Mouse (Mus musculus) midbrain, embryonic 14.5 days (tissue): ENCODE data around the gene Dmrtc1c1. TPM values are rescaled to one million over a fixed set of nuclear protein-coding genes. Genes with fewer than 3 reads are reported as not detected.
"Not testable (repeated sequence)": the region's sequence is repeated elsewhere in the genome, so short reads cannot be mapped to it uniquely, and the experiment has no call there.

Experiments
- ATAC-seq: fragments of 200-750 bp; cut with Nextera tagmentation; 2 replicates; pipeline ENCODE4 v1.8.0; 2017; ENCODE audit warnings: moderate number of reproducible peaks, moderate library complexity; ENCODE audit not compliant: low FRiP score, low TSS enrichment
- DNase-seq: peaks from one replicate; pipeline ENCODE4 v3.0.0-alpha.2; 2015
- H3K27ac ChIP-seq: fragments of 300-500 bp; sonication (generic); replicated peaks from 2 replicates; pipeline ENCODE4 v1.5.1; 2014; ENCODE audit warnings: mild to moderate bottlenecking, low read depth, low read length, moderate library complexity
- H3K27me3 ChIP-seq: fragments of 300-500 bp; sonication (generic); 2 replicates; pipeline ENCODE4 v1.6.1; 2014; ENCODE audit warnings: low read length, control low read depth, mixed read lengths; ENCODE audit not compliant: control insufficient read depth, insufficient read depth
- H3K36me3 ChIP-seq: fragments of 300-500 bp; sonication (generic); 2 replicates; pipeline ENCODE4 v1.6.1; 2014; ENCODE audit warnings: low read length, control low read depth; ENCODE audit not compliant: control insufficient read depth, insufficient read depth
- H3K4me1 ChIP-seq: fragments of 300-500 bp; sonication (generic); 2 replicates; pipeline ENCODE4 v1.6.1; 2014; ENCODE audit warnings: mild to moderate bottlenecking, antibody characterized with exemption, low read length, control low read depth; ENCODE audit not compliant: control insufficient read depth, insufficient read depth
- H3K4me2 ChIP-seq: fragments of 300-500 bp; sonication (generic); 2 replicates; pipeline ENCODE4 v1.6.1; 2014; ENCODE audit warnings: mild to moderate bottlenecking, low read length, moderate library complexity
- H3K4me3 ChIP-seq: fragments of 300-500 bp; sonication (generic); replicated peaks from 2 replicates; pipeline ENCODE4 v1.5.1; 2014; ENCODE audit warnings: low read depth, low read length
- H3K9ac ChIP-seq: fragments of 300-500 bp; sonication (generic); replicated peaks from 2 replicates; pipeline ENCODE4 v1.6.1; 2014; ENCODE audit warnings: mild to moderate bottlenecking, low read length, moderate library complexity
- H3K9me3 ChIP-seq: fragments of 300-500 bp; sonication (generic); 2 replicates; pipeline ENCODE4 v1.6.1; 2016; ENCODE audit warnings: low read length, control low read depth, mixed read lengths; ENCODE audit not compliant: control insufficient read depth
- WGBS: fragments of 180-500 bp; shearing (Covaris S2); extraction: QIAGEN DNeasy Blood & Tissue Kit; methylation state at CpG from one replicate; pipeline ENCODE4 v1.1.7; 2014; 5-methylcytosine and 5-hydroxymethylcytosine counted together
- polyA plus RNA-seq: library from polyadenylated mRNA; unstranded; fragments of >200 nt; fragmentation: Nextera tagmentation; extraction: Ambion mirVana; gene quantifications from 2 replicates; pipeline ENCODE4 v1.2.1, GENCODE M21; 2014

Dmrtc1c1 gene
- polyA plus RNA-seq = not detected in 2 replicates

DNA sequence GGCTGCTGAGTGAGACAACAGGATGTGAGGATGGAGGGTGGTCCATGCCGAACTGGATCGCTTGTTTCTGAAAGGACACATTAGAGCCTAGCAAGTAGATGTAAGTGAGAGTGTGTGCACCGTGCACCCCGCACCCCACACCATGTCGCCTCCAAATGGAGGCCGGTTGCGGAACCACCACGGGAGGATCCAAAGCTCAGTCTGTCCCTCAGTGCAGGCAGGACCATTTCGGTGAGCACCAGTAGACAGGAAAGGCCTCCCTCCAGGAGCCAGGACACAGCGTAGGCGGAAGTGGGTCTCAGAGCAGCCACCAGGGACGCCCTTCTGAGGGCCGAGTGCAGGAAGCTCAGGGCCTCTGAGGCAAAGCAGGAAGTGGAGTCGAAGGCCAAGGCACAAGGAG lies at the start of gene Dmrtc1c1:
Gene Dmrtc1c1 (plus strand): TSS at position 301 of the 400 bp plus-strand sequence.
- H3K4me2 ChIP-seq, H3K27me3 ChIP-seq, H3K4me3 ChIP-seq, ATAC-seq, H3K36me3 ChIP-seq, DNase-seq, H3K9ac ChIP-seq, H3K27ac ChIP-seq, H3K4me1 ChIP-seq, H3K9me3 ChIP-seq: not testable (repeated sequence)
- 89% methylated on average over 3 of the region's 14 CpGs for WGBS

DNA sequence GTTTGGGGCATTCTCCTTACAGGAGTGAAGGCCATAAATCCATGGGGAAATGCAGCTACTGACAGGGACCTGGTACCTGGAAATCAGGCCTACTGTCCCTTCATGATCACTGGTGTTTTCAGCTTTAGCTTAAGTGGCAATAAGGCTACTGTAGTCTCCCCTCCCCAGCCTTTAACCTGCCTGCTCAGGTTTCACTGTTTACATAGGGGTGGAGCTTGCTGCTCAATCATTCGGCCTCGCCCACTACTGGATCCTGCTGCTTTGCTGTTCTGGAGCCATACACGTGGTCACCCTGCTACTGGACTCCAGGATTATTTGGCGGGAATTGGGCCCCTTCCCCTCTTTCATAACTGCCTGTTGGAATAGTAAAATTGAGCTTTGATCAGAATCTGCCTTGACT lies 36.9 kb upstream of the Dmrtc1c1 start:
- H3K4me1 ChIP-seq = no peaks in the 10 kb centered on the region
- no peak for ATAC-seq
- 58% methylated on average over 4 of the region's 4 CpGs for WGBS
- H3K36me3 ChIP-seq = no peaks in the 10 kb centered on the region
- H3K4me2 ChIP-seq = no peak overlapping the region
- no peak overlapping the region for H3K9ac ChIP-seq
- DNase-seq = no peak
- no peak overlapping the region for H3K4me3 ChIP-seq
- H3K27ac ChIP-seq = no peak overlapping the region
- H3K9me3 ChIP-seq = no peaks in the 10 kb centered on the region
- H3K27me3 ChIP-seq = no peaks in the 10 kb centered on the region

DNA sequence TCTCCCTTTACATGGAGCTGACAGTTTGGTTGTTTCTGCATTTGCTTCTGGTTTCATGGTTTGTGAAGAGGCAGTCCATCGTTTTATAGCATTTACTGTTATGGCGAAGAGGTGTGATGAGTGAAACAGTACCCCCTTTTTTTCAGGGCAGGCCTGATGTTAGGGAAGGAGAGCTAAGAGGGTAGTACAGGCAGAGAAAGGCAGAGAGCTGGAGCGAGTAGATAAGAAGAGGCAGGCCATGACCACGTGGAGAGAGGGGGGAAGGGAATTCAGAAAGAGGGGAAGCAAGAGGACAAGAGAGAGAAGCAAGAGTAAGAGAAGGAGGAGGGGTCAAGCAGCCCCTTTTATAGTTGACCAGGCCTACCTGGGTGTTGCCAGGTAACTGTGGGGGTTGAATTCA lies 9.5 kb downstream of the Dmrtc1c1 start:
- H3K27me3 ChIP-seq = no peaks in the 10 kb centered on the region
- no peaks in the 10 kb centered on the region for H3K36me3 ChIP-seq
- no peak for DNase-seq
- no peak overlapping the region for H3K9ac ChIP-seq
- H3K27ac ChIP-seq = no peak overlapping the region
- no peak for ATAC-seq
- no peaks in the 10 kb centered on the region for H3K9me3 ChIP-seq
- no peaks in the 10 kb centered on the region for H3K4me1 ChIP-seq
- H3K4me3 ChIP-seq = no peak overlapping the region
- WGBS = 62% methylated on average over 4 of the region's 4 CpGs
- no peak overlapping the region for H3K4me2 ChIP-seq

DNA sequence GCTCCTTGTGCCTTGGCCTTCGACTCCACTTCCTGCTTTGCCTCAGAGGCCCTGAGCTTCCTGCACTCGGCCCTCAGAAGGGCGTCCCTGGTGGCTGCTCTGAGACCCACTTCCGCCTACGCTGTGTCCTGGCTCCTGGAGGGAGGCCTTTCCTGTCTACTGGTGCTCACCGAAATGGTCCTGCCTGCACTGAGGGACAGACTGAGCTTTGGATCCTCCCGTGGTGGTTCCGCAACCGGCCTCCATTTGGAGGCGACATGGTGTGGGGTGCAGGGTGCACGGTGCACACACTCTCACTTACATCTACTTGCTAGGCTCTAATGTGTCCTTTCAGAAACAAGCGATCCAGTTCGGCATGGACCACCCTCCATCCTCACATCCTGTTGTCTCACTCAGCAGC lies 51.8 kb downstream of the Dmrtc1c1 start, which contains the start of gene Dmrtc1c2:
Gene Dmrtc1c2 (minus strand): TSS at position 101 of the 400 bp plus-strand sequence.
- H3K4me2 ChIP-seq, H3K4me1 ChIP-seq, ATAC-seq, H3K27me3 ChIP-seq, H3K36me3 ChIP-seq, DNase-seq, H3K4me3 ChIP-seq, H3K27ac ChIP-seq, H3K9me3 ChIP-seq, H3K9ac ChIP-seq: not testable (repeated sequence)
- WGBS = 87% methylated on average over 4 of the region's 13 CpGs

Other genes starting within 250 kb of the Dmrtc1c1 start
- gene Phka1, start 158.7 kb upstream of the Dmrtc1c1 start, polyA plus RNA-seq = 5.2 and 7.8 TPM in 2 replicates
- not detected in 2 replicates for gene Gm3880, start 116.0 kb upstream of the Dmrtc1c1 start, polyA plus RNA-seq
- gene Gm9112, start 95.3 kb upstream of the Dmrtc1c1 start, polyA plus RNA-seq = not detected in 2 replicates
- gene Dmrtc1b, start 95.1 kb upstream of the Dmrtc1c1 start, polyA plus RNA-seq = not detected in 2 replicates
- gene Dmrtc1c2, start 51.7 kb downstream of the Dmrtc1c1 start, polyA plus RNA-seq = not detected in 2 replicates
- not detected in 2 replicates for gene 1700031F05Rik, start 65.0 kb downstream of the Dmrtc1c1 start, polyA plus RNA-seq
- gene Dmrtc1a, start 105.7 kb downstream of the Dmrtc1c1 start, polyA plus RNA-seq = 2.6 TPM in 2 replicates
- not detected in 2 replicates for gene 1700011M02Rik, start 105.9 kb downstream of the Dmrtc1c1 start, polyA plus RNA-seq
- not detected in 2 replicates for gene 1700018G05Rik, start 125.4 kb downstream of the Dmrtc1c1 start, polyA plus RNA-seq